Mouse (Mus musculus): ENCODE results near the gene Dusp14.

- TF ChIP-seq POLR2A (IDR thresholded peaks at IDR 0.05; ENCODE audit: low read depth, low read length) = no peak
- no peak for TF ChIP-seq CTCF (IDR thresholded peaks at IDR 0.05; ENCODE audit: extremely low read depth, insufficient read length, insufficient replicate concordance, low read depth, low read length)
Measured at GRCm38 (mm10) chr11:84059784-84060183, 9.3 kb downstream of the Dusp14 start.
